Mouse (Mus musculus): ENCODE data around the gene Etl4.

Gene Etl4

DNA sequence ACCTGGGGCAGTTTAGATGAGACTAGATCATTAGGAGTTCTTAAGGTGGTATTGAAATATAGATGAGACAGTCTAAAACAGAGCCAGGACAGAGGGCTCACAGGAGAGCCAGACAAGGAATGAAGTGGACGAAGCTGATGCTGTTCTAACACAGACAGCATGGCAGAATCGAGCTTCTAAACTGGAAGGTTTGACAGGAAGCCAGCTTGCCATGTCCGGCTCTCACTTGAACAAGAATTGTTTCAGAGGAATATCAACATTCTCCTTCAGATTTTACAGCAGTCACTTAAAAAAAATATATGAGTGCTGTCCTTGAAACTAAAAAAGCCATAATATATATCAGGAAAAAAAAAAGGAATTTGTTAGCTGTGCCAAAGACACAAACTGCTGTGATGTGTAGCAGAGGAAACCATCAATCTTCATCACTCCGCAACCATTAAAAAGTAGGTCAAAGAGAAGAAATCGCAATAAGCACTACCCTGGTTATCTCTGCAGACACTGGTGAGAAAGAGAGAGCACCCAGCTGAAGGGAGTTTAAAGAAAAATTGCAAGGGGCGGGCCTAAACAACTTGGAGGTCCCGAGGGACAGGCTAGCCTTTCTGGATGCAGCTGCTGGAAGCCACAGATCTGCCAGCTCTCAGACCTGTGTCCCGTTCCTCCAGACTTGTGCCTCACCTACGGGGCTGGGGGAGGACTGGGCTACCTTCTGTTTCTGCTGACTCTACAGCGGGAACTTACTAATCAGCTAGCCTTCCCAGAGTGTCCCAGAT, 534.3 kb downstream of the Etl4 start:
- DNase-seq (ENCODE audit: low read depth) = no peak

DNA sequence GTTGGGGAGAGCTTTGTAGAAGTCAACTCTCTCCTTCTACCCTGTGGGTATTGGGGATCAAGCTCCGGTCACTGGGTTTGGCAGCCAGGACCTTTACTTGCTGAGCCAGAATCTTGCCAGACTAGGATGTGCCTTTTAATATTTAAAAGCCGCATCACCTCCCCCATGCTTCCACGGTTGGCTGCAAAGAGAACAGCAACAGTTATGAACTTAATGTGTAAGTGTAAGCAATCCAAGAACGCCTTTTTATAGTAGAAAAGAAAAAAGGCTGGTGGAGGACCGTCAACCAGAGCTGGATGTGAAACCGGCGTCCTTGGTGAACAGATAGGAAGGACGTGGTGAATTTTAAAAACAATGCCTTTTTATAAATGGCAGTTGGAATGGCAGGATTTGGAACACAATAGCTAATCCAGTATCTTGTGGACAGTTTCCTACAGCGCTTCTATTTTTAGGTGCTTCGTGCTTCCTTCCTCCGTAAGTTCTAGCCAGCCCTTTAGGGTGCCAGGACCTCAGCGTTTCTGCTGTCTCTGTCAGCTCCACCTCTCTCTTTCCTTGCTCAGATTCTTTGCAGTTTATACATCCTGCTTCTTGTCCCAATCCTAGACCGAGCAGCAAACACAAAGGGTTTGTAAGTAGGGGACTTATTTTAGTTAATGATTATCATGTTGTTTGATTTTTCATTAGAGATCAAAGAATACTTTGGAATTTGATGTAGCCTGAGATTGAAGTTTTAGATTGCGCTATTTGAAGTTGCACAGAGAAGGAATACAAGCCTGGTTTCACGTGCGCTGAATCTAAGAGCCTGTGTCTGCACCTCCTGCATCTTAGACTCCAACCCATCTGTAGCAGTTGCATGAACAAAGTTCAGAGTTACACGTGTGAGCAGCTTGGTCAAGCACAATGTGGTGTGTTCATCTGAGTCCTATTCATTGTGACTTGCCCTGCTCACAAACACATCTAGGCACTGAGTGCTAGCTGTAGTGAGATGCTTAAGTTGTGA, 535.9 kb downstream of the Etl4 start:
- DNase-seq (ENCODE audit: low read depth) = no peak

DNA sequence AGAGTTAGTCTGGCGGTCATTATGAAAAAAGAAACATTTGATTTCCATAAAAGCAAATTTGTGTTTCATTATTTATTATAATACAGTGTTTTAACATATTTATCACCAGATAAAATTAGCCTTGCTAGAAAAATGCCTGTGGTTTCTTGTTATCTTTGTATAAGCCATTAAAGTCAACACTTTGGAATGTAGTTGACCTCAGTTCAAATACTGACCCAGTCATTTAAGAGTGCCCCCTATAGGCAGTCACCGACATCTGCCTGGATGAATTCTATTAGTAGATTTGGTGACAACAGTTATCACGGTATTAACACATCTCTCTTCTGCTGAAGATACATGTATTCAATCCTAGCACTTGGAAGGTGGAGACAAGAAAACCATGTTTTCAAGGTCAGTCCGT, 536.6 kb downstream of the Etl4 start:
- no peak for DNase-seq (ENCODE audit: low read depth)

DNA sequence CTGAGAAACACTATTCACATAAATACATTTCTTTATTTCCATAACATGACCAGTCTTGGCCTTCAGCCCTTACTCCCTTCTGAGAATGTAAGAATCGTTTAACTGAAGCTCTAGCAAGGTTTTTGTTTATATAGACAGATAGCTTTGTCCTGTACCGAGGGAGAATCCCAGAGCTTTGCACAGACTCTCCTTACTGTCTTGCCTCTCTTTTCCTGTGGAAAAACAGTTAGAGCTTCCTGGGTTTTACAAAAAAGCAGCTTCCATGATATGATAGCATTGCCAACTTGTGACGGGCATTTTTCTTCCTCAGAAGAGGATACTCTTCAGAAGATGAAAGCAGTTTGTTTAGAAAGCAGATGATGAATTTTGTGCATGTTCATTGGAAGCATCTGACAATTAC, 541.4 kb downstream of the Etl4 start:
- DNase-seq (ENCODE audit: low read depth) = no peak

DNA sequence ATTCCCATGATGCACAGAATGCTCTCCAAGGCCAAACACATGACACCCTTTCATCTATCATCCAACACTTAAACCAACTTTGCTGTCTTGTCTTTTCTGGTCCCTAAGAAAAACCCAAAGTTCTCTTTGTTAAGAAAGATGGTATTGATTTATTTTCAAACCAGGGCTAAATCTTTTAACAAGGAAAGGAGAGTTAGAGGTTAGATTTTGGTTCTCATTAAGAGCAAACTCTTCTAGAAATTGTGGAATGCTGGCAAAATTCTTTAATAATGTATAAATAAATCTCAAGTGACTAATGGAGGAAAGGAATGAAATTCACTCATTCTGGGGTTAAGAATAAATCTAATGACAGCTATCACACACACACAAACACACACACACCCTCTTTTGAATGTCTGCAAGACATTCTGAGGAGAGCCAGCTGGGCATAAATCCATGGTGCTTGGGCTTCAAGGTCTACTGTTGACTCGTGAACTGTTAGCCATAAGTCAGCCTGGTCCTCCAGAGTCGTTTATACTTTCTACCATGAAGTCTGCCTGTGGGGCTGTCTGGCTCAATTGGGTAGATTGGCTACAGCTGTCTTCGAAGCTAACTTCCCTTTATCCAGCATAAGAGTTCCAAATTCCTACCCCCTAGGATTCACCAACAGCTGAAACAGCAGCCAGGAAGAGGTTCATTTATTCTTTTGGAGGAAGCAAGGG, 544.1 kb downstream of the Etl4 start:
- DNase-seq (ENCODE audit: low read depth) = peak; percentile 82

DNA sequence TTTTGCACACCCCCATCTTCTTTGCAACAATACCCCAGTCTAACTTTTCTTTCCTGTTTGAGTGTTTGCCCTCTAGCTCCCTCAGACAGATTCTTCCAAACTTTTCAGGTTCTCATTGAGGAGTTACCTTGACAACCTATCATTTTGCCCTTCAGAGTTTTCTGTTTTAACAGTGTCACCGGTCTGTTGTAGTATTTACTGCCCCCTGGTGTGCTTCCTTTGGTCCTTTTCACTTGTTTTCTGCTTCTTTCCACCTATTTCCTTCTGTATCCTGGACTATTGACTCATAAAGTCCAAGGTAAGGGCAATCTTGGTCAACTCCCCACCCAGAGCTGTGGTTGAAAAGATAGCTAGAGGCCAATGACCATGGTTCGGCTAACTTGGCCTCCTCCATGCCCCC, 569.6 kb downstream of the Etl4 start:
- DNase-seq (ENCODE audit: low read depth) = peak; percentile 49

DNA sequence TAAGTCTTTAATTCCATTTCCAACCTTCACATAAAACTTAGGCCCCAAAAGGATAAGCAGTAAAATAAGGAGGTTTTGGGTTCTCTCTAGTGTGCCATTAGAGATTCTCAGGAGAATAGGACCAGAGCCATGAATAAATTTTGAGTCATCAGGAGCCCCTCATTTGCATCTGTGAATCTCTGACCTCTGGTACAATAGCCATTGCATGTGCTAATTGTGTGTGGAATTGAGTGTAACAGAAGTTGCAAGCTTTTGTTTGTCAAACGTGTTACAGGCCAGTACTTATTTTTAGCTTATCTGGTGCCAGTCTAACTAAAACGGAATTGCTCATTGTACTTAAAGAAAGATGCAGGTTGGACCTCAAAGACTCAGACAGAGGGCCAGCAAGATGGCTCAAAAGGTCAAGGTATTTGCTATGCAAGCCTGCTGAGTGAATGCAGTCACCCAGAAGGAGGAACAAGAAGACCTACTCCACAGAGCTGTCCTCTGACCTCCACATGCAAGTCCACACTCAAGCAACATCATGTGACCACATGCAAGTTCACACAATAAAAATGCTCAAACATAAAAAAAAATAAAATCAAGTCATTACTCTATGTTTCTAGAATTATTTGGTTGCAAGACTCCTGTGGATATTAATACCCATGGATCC, 576.7 kb downstream of the Etl4 start:
- no peak for DNase-seq (ENCODE audit: low read depth)

DNA sequence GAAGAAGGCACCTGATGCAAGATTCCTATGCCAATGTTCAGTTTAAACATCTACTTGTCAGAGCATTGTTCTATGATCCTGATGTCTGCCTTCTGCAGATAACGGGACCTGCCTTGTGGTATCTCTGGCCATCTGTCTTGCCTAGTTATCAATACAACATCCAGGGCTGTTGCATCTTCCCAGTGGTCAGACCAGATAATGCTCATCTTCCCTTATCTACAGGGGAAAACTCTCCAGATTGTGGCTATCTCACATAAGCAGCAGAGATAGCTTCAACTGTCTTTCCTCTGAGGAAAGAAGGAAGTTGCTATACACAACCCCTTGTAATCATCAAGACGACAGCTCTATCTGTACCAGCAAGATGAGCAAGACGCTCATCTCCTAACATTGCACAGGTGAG, 579.5 kb downstream of the Etl4 start:
- DNase-seq (ENCODE audit: low read depth) = no peak

DNA sequence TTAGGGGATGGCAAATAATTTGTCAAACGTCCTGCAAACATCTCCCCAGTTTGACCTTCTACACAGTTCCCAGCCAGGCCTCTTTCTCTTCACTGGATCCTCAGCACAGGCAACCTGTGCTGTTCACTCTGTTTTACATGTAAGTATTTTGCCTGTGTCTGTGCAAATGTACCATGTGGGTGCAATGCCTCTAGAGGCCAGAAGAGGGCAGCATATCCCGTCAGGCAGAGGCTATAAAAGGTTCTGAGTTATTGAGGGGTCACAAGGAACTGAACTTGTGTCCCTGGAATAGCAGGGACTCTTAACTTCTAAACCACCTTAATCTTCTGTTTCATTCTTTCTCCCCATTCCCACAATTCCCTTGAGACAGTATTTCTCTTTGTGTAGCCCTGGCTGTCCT, 582.5 kb downstream of the Etl4 start:
- no peak for DNase-seq (ENCODE audit: low read depth)

DNA sequence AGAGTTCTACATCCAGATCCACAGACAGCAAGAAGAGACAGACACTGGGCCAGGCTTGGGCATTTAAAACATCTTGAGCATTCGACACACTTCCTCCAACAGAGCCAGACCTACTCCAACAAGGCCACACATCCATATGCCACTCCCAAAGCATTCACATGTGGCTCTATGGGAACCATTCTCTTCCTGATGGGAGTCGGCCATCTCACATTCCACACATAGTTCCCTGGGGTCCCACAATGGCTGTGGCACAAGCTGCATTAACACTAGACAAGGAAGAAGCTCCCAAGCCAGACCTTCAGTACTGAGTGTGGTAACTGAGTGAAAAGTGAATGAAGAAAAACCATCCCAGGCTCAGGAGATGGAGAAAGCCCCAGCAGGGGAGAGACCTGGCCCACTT, 584.2 kb downstream of the Etl4 start:
- no peak for DNase-seq (ENCODE audit: low read depth)

DNA sequence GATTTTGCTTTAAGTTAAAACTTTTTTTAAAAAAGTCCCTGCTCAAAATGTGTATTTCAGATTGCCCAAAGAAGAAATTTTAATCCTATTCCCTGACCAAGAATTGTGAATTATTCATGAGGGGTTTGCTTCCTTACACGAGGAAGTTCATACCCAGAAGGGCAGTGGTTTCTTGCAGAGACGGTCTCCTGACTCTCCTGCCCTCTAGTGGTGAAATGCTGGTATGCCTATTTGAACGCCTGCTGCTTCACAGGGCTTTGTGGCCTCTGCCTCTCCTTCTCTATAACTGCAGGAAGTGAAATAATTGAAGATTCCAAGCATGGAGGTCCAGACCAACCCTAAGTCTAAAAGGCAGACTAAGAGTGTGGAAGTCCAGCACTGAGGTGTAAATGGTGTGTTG, 585.1 kb downstream of the Etl4 start:
- DNase-seq (ENCODE audit: low read depth) = peak; percentile 85

DNA sequence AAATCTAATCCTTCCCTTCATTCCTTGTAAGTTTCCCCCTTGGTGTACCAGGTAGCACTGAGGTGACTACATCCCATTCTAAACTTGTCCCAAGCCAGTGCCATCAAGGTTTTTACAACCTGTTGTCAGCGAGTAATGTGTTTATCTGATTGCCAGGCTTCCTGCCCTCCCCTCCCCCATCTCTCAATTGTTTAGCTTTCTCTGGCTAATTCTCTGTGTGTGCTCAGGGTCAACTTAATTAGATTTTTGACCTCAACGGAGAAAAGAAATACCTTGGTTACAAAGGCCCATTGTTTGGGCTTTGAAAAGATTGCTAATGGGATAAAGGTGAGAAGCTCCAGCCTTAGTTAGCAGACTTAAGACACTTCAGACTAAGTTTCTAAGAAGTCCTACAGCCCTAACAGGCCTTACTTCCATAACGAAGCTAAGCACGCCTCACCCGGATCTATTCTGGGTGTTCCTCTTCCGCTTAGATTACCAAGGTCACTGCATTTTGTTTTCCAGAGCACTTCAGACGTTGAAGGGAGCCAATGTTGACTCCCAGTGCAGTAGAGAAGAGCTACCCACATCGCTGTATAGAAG, 586.7 kb downstream of the Etl4 start:
- DNase-seq (ENCODE audit: low read depth) = no peak

DNA sequence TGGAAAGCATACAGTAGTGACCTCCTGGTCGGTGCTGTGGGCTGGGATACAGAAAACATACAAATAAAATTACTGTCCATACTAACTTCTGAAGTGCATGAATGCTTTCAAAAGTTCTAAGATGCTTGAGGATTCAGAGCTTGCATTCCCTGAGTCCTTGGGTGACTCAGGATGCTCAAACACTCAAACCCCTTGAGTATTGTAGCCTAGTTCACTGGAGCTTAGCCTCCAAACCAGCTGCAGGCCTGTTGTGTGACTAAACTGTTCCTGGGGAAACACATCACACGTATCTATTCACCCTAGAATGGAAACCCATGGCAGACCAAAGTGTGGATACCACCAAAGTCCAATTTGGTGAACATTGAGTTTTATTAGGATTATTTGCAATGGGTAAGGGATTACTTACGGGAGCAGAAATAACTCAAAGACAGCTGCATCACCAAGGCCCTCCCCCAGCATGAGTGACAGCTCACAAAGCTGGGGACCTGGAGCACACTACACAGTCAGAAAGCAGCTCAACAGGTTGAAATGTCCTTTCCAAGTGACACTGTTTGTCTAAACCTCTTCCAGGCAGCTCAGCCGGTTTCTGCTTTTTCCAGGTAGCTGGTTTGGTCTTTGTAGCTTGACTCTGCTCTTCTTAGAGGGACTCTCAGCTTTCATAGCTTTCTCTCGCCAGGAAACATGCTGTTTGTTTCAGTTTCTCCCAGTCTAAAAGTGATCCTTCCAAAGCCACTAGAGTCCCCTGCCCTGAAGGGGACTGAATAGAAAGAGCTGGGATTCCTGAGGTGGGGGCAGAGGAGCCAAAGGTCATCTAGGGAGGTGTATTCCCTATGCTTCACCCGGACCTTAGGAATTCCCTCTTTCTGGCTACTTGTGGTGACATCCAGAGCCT, 598.5 kb downstream of the Etl4 start:
- DNase-seq (ENCODE audit: low read depth) = peak; percentile 11

DNA sequence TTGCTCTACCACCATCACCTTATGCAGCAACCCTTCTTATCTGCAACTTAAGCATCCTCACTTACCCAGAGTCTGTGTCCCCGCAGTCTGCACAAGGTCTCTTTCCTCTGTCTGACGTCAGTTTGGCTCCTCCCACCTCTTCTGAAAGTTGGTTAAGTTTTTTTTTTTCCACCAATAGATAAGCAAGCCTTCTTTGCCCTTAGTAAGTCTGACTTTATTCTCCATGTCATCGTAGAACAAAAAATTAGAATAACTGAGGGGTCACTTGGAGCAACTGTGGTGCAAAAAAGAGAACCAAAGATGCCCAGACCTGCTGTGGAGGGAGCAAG, 599.1 kb downstream of the Etl4 start:
- DNase-seq (ENCODE audit: low read depth) = no peak

DNA sequence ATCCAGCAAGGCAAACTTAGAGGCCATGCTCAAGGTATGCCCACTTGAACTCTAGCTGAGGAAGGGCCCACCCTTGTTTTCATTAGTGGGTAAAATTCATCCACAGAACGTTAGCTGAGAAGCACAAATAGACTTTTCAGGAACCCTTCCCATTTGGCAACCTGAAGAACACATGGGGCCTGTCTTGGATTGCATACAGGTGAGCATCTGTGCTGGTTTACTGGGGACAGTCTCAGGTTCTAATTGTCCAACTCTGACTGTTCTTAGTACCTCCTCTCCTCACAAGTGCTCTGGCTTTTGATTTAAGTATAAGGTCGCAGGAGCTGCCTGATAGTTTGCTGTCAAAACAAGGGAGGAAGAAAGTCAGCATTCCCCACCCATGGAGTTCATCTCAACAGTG, 600.5 kb downstream of the Etl4 start:
- DNase-seq (ENCODE audit: low read depth) = no peak

DNA sequence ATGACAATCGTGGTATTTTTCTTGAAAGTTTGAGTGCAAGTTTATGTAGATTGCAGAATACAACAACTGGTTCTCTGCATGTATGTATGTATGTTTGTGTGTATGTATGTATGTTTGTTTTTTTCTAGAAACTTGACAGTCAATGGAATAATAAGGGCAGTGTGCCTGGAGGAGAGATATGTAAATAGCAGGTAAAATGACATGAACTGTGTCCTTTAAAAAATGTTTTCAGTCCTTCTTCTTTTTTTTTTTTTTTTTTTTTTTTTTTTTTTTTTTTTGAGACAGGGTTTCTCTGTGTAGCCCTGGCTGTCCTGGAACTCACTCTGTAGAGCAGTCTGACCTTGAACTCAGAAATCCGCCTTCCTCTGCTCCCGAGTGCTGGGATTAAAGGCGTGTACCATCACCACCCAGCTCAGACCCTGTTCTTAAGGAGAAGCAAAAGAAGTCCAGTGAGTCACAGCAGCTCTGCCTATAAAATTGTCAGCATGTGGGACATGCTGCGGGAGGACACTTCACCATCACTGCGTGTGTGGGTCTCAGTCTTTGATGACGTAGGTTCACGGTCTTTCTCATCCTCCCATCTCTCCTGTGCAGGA, 606.8 kb downstream of the Etl4 start:
- no peak for DNase-seq (ENCODE audit: low read depth)

DNA sequence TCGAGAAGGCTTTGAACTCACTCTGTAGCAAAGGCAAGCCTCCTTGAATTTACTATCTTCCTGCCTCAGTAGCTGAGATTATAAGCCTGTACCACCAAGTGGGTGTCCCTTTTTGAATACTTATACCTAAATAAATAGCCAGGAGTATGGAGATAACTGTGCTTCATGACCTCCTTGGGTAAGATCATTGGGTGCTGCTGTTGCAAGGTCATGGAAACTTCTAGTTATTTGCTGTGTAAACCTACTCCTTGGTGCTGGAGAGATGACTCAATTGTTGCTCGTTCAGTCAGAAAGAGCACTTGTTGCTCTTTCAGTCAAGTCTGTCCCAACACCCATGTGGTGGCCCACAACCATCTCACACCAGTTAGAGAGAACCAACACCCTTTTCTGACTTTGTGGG, 608.3 kb downstream of the Etl4 start:
- no peak for DNase-seq (ENCODE audit: low read depth)

DNA sequence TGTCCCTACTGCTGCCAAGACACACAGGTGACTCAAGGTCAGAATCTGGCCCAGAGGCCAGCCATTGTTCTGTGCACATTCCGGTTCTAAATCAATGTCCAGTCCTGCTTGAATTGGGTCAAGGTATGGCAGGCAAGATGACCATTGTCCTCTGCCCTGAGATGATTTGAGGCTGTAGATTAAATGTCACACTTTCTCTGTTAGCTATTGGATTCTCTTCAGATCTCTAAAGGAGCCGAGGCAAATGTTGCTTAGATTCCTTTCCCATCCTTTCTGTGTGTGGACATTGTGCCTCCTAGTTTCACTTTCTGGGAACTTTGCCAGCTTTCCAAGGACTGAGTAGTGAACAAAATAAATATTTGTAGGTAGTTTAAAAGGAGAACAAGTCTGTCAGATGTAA, 608.9 kb downstream of the Etl4 start:
- peak; percentile 57 for DNase-seq (ENCODE audit: low read depth)

DNA sequence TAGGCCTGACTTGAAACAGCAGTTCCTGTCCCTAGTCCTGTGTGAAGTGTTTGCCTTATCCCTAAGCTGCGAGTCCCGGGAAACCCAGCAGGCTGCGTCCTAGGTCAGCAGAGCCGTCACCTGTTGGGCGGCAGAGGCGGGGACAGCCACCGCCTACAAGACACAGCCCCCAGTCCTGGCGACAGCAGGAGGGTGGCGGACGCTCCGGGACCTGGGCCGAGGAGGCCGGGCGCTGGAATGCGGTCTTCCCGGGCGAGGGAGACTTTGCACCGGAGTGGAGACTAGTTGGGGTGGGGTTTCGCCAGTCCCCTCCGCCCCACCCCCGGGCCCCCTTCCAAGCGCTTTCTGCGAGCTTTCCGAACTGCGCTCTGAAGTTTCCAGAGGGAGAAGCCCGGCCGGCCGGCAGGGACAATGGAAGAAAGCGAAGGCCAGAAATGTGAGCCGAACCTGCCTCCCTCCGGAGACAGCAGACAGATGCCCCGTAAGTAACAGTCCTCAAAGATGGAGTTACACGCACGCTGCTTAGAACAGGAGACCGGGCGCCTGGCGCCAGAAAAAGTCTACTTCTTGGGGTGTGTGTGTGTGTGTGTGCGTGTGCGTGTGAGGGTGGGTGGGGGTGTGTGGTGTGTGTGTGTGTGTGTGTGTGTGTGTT, 610.0 kb downstream of the Etl4 start:
- DNase-seq (ENCODE audit: low read depth) = peak; percentile 80

DNA sequence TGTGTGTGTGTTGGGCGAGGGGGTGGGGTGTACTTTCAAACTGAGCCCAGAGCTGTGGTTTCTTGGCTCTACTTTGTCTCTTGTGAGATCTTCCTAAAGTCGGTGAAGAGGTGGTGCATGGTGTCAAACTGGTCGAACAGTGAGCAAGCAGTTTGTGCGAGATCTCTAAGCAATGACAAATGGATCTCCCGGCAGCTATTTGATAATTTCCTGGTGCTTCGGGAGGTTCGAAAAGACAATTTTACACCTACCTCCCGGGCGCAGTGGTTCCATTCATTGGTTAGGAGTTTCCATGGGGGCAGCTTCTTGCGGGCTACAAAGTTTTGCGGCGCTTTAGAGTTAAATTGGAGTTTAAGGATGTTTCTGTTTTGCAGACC, 610.5 kb downstream of the Etl4 start:
- no peak for DNase-seq (ENCODE audit: low read depth)

Measured in NIH3T3 (cell line).